14 mouse cellular contexts compared by ENCODE assay signal in genomic region chr3:27210271-27210670, GRCm38 (mm10). TPM values are rescaled to one million over a fixed set of nuclear protein-coding genes. Genes with fewer than 3 reads are reported as not detected.
DNase-seq lines count a peak whose midpoint lies in the region; ATAC-seq and TF ChIP-seq lines count a peak whose summit lies in the region.
"Had no signal": no experiment of that assay in that cellular context is flagged by ENCODE, and none has a peak within 500 bp of the region (broad histone marks: within the 10 kb centered on the region; RNA-seq: fewer than 3 reads in every experiment).

No protein-coding gene starts in this region.

- 42% methylated on average over 7 of the region's 7 CpGs for WGBS in hindbrain, postnatal 0 days

- H3K27ac ChIP-seq in hindbrain, postnatal 0 days, result no peak overlapping the region

- H3K4me3 ChIP-seq in hindbrain, postnatal 0 days (ENCODE audit: low read length), result no peak overlapping the region
- H3K4me3 ChIP-seq: erythroblast, embryonic 14.5 days; liver, embryonic 13.5 days had no signal

- H3K9me3 ChIP-seq in hindbrain, postnatal 0 days (ENCODE audit: low read length), result no peaks in the 10 kb centered on the region
- H3K9me3 ChIP-seq: liver, embryonic 13.5 days had no signal

- no peak overlapping the region for H3K4me2 ChIP-seq in hindbrain, postnatal 0 days (ENCODE audit: low read depth, low read length)
- H3K4me2 ChIP-seq: liver, embryonic 13.5 days had no signal

- peak; percentile 84 for ATAC-seq in megakaryocyte, adult 5-6 weeks (ENCODE audit: poor library complexity, severe bottlenecking)
- no peak for ATAC-seq in hindbrain, postnatal 0 days

- DNase-seq in kidney, postnatal 36 days, result peak; percentile 35 to 49
- DNase-seq in kidney, adult 11 months, result no peak
- peak; percentile 30 for DNase-seq in A20 (ENCODE audit: low read depth, low spot score)
- DNase-seq in Muller cell, postnatal 12 days (ENCODE audit: inconsistent ontology term), result peak; percentile 77
- no peak for DNase-seq in ovary, postnatal 10 days (ENCODE audit: low spot score)
- no peak for DNase-seq in frontal cortex, postnatal 10 days (ENCODE audit: low spot score in 2 of 2)
- DNase-seq in hindbrain, postnatal 0 days (ENCODE audit: low spot score), result no peak
- DNase-seq: cerebellum, adult 11-12 months; gastrocnemius, postnatal 14 days; heart, postnatal 36 days; liver, embryonic 13.5 days; thymus, postnatal 25 days had no signal

- H3K4me1 ChIP-seq in hindbrain, postnatal 0 days (ENCODE audit: insufficient read depth, low read length), result no peaks in the 10 kb centered on the region
- H3K4me1 ChIP-seq: liver, embryonic 13.5 days had no signal

- H3K27me3 ChIP-seq in hindbrain, postnatal 0 days (ENCODE audit: insufficient read depth, low read length), result no peaks in the 10 kb centered on the region
- H3K27me3 ChIP-seq: liver, embryonic 13.5 days had no signal

- no peaks in the 10 kb centered on the region for H3K36me3 ChIP-seq in hindbrain, postnatal 0 days (ENCODE audit: insufficient read depth, low read length)
- H3K36me3 ChIP-seq: liver, embryonic 13.5 days had no signal

- no peak for TF ChIP-seq CTCF in hindbrain, postnatal 0 days (IDR thresholded peaks at IDR 0.05; ENCODE audit: low read depth)

- H3K9ac ChIP-seq in hindbrain, postnatal 0 days (replicated peaks; ENCODE audit: low read length), result no peak overlapping the region
- H3K9ac ChIP-seq: liver, embryonic 13.5 days had no signal

RNA-seq across cellular contexts. Expression of gene Nceh1, which starts 27.5 kb away (rescaled TPM):
- total RNA-seq in megakaryocyte, adult 5-6 weeks (2015), result 30.6 and 33.9 TPM in 2 replicates
- total RNA-seq in megakaryocyte, adult 5-6 weeks (2017), result 32.7 and 33.2 TPM in 2 replicates
- 31.5 and 34.8 TPM in 2 replicates for total RNA-seq in hindbrain, postnatal 0 days (2014; rRNA removed)
- polyA plus RNA-seq in hindbrain, postnatal 0 days (2015; fragmentation: Nextera tagmentation; extraction: Ambion mirVana), result 35.7 and 36.1 TPM in 2 replicates

RNA-seq across cellular contexts. Expression of gene Ect2, which starts 56.6 kb away (rescaled TPM):
- 57.2 and 60.8 TPM in 2 replicates for total RNA-seq in megakaryocyte, adult 5-6 weeks (2015)
- total RNA-seq in megakaryocyte, adult 5-6 weeks (2017), result 62.2 and 65.7 TPM in 2 replicates
- 10.0 and 10.6 TPM in 2 replicates for total RNA-seq in hindbrain, postnatal 0 days (2014; rRNA removed)
- 6.3 and 7.8 TPM in 2 replicates for polyA plus RNA-seq in hindbrain, postnatal 0 days (2015; fragmentation: Nextera tagmentation; extraction: Ambion mirVana)

Comparison
In these comparisons a context has a peak if more than half of its experiments do, and no peak if none do; other contexts are left out.
1. DNase-seq: peak in kidney, postnatal 36 days (2 of 2), A20 (single experiment) and Muller cell, postnatal 12 days (single experiment); none in kidney, adult 11 months (single experiment), ovary, postnatal 10 days (single experiment), frontal cortex, postnatal 10 days (0 of 2) and hindbrain, postnatal 0 days (single experiment).